Mouse (Mus musculus) small intestine, adult 2 months (tissue): Measurements from ENCODE around the gene Magi1. TPM values are rescaled to one million over a fixed set of nuclear protein-coding genes. Genes with fewer than 3 reads are reported as not detected.

ENCODE experiments used
- H3K27ac ChIP-seq: fragments of 200-500 bp; 2 replicates; pipeline ENCODE4 v1.5.1; 2012; ENCODE audit warnings: low read depth, low read length, control low read depth, inconsistent platforms; ENCODE audit not compliant: insufficient read depth
- H3K27me3 ChIP-seq: fragments of 200-500 bp; 2 replicates; pipeline ENCODE4 v1.6.1; 2012; ENCODE audit warnings: mild to moderate bottlenecking, moderate library complexity, low read length, inconsistent platforms; ENCODE audit not compliant: control insufficient read depth, insufficient read depth
- H3K36me3 ChIP-seq: fragments of 200-500 bp; 2 replicates; pipeline ENCODE4 v1.6.1; 2012; ENCODE audit warnings: mild to moderate bottlenecking, low read length, control low read depth, inconsistent platforms; ENCODE audit not compliant: control insufficient read depth, insufficient read depth
- H3K4me1 ChIP-seq: fragments of 200-500 bp; 2 replicates; pipeline ENCODE4 v1.6.1; 2012; ENCODE audit warnings: low read length, inconsistent platforms, mixed read lengths; ENCODE audit not compliant: control insufficient read depth, insufficient read depth, insufficient read length
- H3K4me3 ChIP-seq: fragments of 200-500 bp; 2 replicates; pipeline ENCODE4 v1.5.1; 2012; ENCODE audit warnings: low read depth, mild to moderate bottlenecking, control low read depth, inconsistent platforms, low read length, moderate library complexity
- CTCF ChIP-seq: fragments of 200-500 bp; IDR thresholded peaks from 2 replicates; pipeline ENCODE4 v1.5.1; 2012; ENCODE audit warnings: low read depth, mild to moderate bottlenecking, control low read depth, inconsistent platforms, low read length, moderate library complexity, mixed read lengths; ENCODE audit not compliant: insufficient replicate concordance, insufficient read length; ENCODE audit errors: extremely low read depth
- POLR2A ChIP-seq: fragments of 200-500 bp; IDR thresholded peaks from 2 replicates; pipeline ENCODE4 v1.6.1; 2012; ENCODE audit warnings: low read depth, mild to moderate bottlenecking, control low read depth, inconsistent platforms, low read length, moderate library complexity
- WGBS: fragments of 180-500 bp; shearing (Covaris S2); methylation state at CpG from one replicate; pipeline ENCODE4 v1.1.7; 2018; 5-methylcytosine and 5-hydroxymethylcytosine counted together
- polyA plus RNA-seq: library from polyadenylated mRNA; depleted of rRNA; stranded (reverse); fragments of >200 nt; gene quantifications from 2 replicates; pipeline ENCODE4 v1.2.3, GENCODE M21; 2012

Gene Magi1
- polyA plus RNA-seq, 1 experiment, result 7.0 TPM

- H3K36me3 ChIP-seq, result no peaks in the 10 kb centered on the region
- H3K4me3 ChIP-seq, result no peak overlapping the region
- WGBS, result 35% methylated on average over 4 of the region's 4 CpGs
- peak overlapping the region; percentile 77 for H3K27ac ChIP-seq
- H3K27me3 ChIP-seq, result no peaks in the 10 kb centered on the region
- TF ChIP-seq CTCF (no peak), POLR2A (no peak)
- peaks cover 15% of the 10 kb centered on the region for H3K4me1 ChIP-seq
Measured at GRCm38 (mm10) chr6:94094924-94095685, 188.6 kb downstream of the Magi1 start.

DNA sequence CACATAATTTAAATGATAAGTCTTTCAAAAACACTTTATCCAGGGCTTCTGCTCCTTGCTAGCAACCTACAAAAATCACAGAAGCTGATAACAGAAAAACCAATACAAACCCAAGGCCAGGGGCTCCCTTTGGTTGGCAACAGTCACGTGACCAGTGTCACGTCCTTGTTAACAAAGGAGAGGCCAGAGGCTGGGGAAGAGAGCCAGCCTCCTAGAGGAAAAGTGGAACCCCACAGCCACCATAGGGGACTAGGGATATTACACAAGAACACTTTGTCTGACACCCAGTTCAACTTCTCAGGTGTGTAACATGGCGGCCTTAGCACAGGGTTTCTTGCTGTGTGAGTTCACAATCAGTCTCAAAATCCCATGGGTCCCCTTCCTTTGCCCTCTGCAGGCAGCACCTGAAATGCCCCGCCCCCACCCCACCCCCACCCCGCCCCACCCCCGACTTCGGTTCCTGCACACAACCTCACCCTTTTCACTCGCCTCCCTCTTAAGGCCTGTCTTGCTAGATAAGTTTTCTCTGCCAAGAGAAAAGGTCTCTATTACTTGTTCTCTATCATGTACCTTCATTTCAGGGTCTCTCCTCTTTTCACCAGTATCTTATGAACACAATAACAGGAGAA is 190.6 kb downstream of the Magi1 start:
- no peak for TF ChIP-seq CTCF
- no peak for TF ChIP-seq POLR2A
- Histone ChIP-seq H3K4me1 (peaks cover 15% of the 10 kb centered on the region), H3K27ac (no peak overlapping the region), H3K36me3 (no peaks in the 10 kb centered on the region), H3K4me3 (no peak overlapping the region), H3K27me3 (no peaks in the 10 kb centered on the region)
- 42% methylated on average over 8 of the region's 8 CpGs for WGBS

DNA sequence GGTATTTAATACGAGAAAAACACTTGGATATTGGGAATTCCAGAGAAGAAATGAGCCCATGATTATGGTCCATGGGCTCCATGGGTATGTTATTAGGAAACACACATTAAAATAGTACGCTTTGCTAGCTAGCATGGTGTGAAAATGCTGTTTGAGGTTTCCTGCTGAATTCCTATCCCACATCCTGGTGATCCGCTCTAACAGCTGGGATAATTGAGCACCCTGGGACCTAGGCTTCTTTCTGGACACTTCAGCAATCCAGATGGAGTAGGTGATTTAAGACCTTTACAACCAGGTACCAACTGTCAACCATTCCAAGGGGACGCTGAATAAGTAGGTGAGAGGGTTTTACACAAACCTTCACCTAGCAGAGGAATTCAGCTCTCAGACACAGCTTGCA is 191.2 kb downstream of the Magi1 start:
- Histone ChIP-seq H3K4me1 (peaks cover 15% of the 10 kb centered on the region), H3K4me3 (no peak overlapping the region), H3K36me3 (no peaks in the 10 kb centered on the region), H3K27me3 (no peaks in the 10 kb centered on the region), H3K27ac (no peak overlapping the region)
- 93% methylated on average over 4 of the region's 4 CpGs for WGBS
- no peak for TF ChIP-seq CTCF
- TF ChIP-seq POLR2A, result no peak

DNA sequence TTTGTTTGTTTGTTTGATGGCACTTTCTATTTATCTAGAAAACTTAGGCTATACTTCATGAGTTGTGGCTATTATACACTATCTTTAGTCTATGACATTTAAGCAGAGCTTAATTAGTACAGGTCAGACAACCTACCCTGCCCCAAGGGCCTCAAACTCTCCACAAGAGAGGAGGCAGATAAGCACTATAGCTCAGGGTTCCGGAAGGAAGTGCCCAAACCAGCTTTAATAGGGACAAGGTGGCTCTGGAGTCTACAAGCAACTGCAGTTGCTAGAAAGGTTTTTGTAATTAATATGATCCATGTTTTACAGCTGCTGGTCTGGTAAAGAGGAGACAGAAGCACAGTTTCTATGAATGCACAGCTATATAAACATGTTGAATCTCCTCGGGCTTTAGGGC is 196.9 kb downstream of the Magi1 start:
- Histone ChIP-seq H3K36me3 (no peaks in the 10 kb centered on the region), H3K27ac (no peak overlapping the region), H3K4me1 (peaks cover 14% of the 10 kb centered on the region), H3K4me3 (no peak overlapping the region), H3K27me3 (no peaks in the 10 kb centered on the region)
- 63% methylated on average over 2 of the region's 2 CpGs for WGBS
- TF ChIP-seq CTCF (no peak), POLR2A (no peak)

- H3K4me1 ChIP-seq, result peaks cover 14% of the 10 kb centered on the region
- 80% methylated on average over 5 of the region's 5 CpGs for WGBS
- no peaks in the 10 kb centered on the region for H3K27me3 ChIP-seq
- TF ChIP-seq POLR2A, result no peak
- no peak for TF ChIP-seq CTCF
- no peak overlapping the region for H3K4me3 ChIP-seq
- no peak overlapping the region for H3K27ac ChIP-seq
- no peaks in the 10 kb centered on the region for H3K36me3 ChIP-seq
Measured at GRCm38 (mm10) chr6:94084752-94085151, 199.0 kb downstream of the Magi1 start.

GRCm38 (mm10) chr6:94083459-94083858 is 200.3 kb downstream of the Magi1 start:
- no peak overlapping the region for H3K27ac ChIP-seq
- 83% methylated on average over 7 of the region's 7 CpGs for WGBS
- H3K4me1 ChIP-seq, result peaks cover 14% of the 10 kb centered on the region
- H3K27me3 ChIP-seq, result no peaks in the 10 kb centered on the region
- TF ChIP-seq CTCF, result no peak
- no peak for TF ChIP-seq POLR2A
- H3K4me3 ChIP-seq, result no peak overlapping the region
- H3K36me3 ChIP-seq, result no peaks in the 10 kb centered on the region

DNA sequence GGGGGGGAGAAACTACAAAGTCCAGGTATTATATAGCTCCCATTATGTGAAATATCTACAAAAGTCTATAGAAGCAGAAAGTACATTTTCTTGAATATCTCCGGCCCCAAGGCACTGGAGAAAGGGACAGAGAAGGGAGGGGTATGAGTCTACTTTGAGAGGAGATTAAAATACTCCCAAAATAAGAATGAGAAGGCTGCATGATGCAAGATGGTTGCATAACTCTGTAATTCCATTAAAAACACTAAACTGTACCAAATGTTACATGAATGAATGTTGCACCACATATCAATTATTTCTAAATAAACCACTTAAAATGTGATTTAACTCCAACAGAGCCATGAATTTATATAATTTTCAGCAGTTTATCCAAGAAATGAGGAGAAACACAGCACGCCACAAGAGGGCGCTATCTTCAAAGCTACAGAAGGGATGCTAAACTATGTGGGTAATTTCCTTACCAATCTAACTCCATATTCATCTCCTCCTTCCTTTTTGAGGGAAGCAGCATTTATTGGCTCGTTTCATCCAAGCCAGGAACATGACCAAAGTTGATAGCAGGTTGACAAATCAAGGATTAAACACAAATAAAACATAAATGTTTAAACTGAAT is 202.7 kb downstream of the Magi1 start:
- peaks cover 14% of the 10 kb centered on the region for H3K4me1 ChIP-seq
- H3K36me3 ChIP-seq, result no peaks in the 10 kb centered on the region
- H3K27me3 ChIP-seq, result no peaks in the 10 kb centered on the region
- no peak overlapping the region for H3K4me3 ChIP-seq
- TF ChIP-seq CTCF, result no peak
- no peak for TF ChIP-seq POLR2A
- 5% methylated on average over 4 of the region's 4 CpGs for WGBS
- no peak overlapping the region for H3K27ac ChIP-seq
